In genomic region chr16:25967297-25967696, GRCm38 (mm10) we compare ENCODE assay signal across 9 mouse cellular contexts.
DNase-seq lines count a peak whose midpoint lies in the region; ATAC-seq and TF ChIP-seq lines count a peak whose summit lies in the region.
"Had no signal": no experiment of that assay in that cellular context is flagged by ENCODE, and none has a peak within 500 bp of the region (broad histone marks: within the 10 kb centered on the region; RNA-seq: fewer than 3 reads in every experiment).

No protein-coding gene starts in this region.

- no peak for ATAC-seq in kidney, embryonic 14.5 days (ENCODE audit: low FRiP score, low TSS enrichment)
- no peak for ATAC-seq in embryonic facial prominence, embryonic 11.5 days (replicated peaks; ENCODE audit: insufficient number of reproducible peaks, low FRiP score, low TSS enrichment, low read depth)
- peak; percentile 68 for ATAC-seq in hindbrain, embryonic 16.5 days
- ATAC-seq in midbrain, postnatal 0 days (ENCODE audit: low FRiP score) = 0 out of 2 replicates have a peak, but pooled peaks have one; percentile 49
- ATAC-seq in stomach, postnatal 0 days (ENCODE audit: low FRiP score, low TSS enrichment) = no peak

- no peak for TF ChIP-seq EP300 in stomach, postnatal 0 days (optimal IDR thresholded peaks at IDR 0.05)

- H3K36me3 ChIP-seq in kidney, embryonic 14.5 days (ENCODE audit: control insufficient read depth, insufficient read depth, low read length) = no peaks in the 10 kb centered on the region
- H3K36me3 ChIP-seq in embryonic facial prominence, embryonic 11.5 days (replicated peaks; ENCODE audit: control insufficient read depth, insufficient read depth, low read depth, low read length) = no peaks in the 10 kb centered on the region
- H3K36me3 ChIP-seq in hindbrain, embryonic 16.5 days (ENCODE audit: control insufficient read depth, insufficient read depth, low read length) = no peaks in the 10 kb centered on the region
- no peaks in the 10 kb centered on the region for H3K36me3 ChIP-seq in midbrain, postnatal 0 days (ENCODE audit: insufficient read depth, low read length)
- peaks cover 2% of the 10 kb centered on the region; the same call in 1 of the 2 replicates for H3K36me3 ChIP-seq in stomach, postnatal 0 days (ENCODE audit: control insufficient read depth, insufficient read depth, low read length)

- no peak overlapping the region for H3K9ac ChIP-seq in kidney, embryonic 14.5 days (ENCODE audit: low read depth, low read length)
- no peak overlapping the region for H3K9ac ChIP-seq in embryonic facial prominence, embryonic 11.5 days (replicated peaks; ENCODE audit: low read length)
- no peak overlapping the region for H3K9ac ChIP-seq in hindbrain, embryonic 16.5 days (ENCODE audit: low read depth, low read length)
- H3K9ac ChIP-seq in midbrain, postnatal 0 days (replicated peaks; ENCODE audit: low read length, poor library complexity, severe bottlenecking) = no peak overlapping the region
- no peak overlapping the region for H3K9ac ChIP-seq in stomach, postnatal 0 days (ENCODE audit: low read length)
- H3K9ac ChIP-seq: heart, embryonic 13.5 days had no signal

- H3K4me3 ChIP-seq in kidney, embryonic 14.5 days (ENCODE audit: low read length) = no peak overlapping the region
- H3K4me3 ChIP-seq in embryonic facial prominence, embryonic 11.5 days (ENCODE audit: low read depth, low read length) = no peak overlapping the region
- no peak overlapping the region for H3K4me3 ChIP-seq in hindbrain, embryonic 16.5 days (ENCODE audit: low read length)
- no peak overlapping the region for H3K4me3 ChIP-seq in midbrain, postnatal 0 days (ENCODE audit: low read depth, low read length)
- H3K4me3 ChIP-seq in stomach, postnatal 0 days (ENCODE audit: low read depth, low read length) = no peak overlapping the region
- H3K4me3 ChIP-seq: heart, embryonic 13.5 days had no signal

- no peaks in the 10 kb centered on the region for H3K9me3 ChIP-seq in kidney, embryonic 14.5 days (ENCODE audit: control insufficient read depth, low read length)
- H3K9me3 ChIP-seq in embryonic facial prominence, embryonic 11.5 days (replicated peaks; ENCODE audit: control insufficient read depth, low read length) = no peaks in the 10 kb centered on the region
- no peaks in the 10 kb centered on the region for H3K9me3 ChIP-seq in hindbrain, embryonic 16.5 days (ENCODE audit: control insufficient read depth, low read length)
- H3K9me3 ChIP-seq in midbrain, postnatal 0 days (ENCODE audit: low read length) = no peaks in the 10 kb centered on the region
- H3K9me3 ChIP-seq in stomach, postnatal 0 days (ENCODE audit: control insufficient read depth, low read length) = no peaks in the 10 kb centered on the region
- H3K9me3 ChIP-seq: heart, embryonic 13.5 days had no signal

- H3K27ac ChIP-seq in kidney, embryonic 14.5 days (ENCODE audit: low read depth, low read length) = no peak overlapping the region
- no peak overlapping the region for H3K27ac ChIP-seq in embryonic facial prominence, embryonic 11.5 days (replicated peaks; ENCODE audit: low read depth, low read length)
- H3K27ac ChIP-seq in hindbrain, embryonic 16.5 days (ENCODE audit: low read depth, low read length) = no peak overlapping the region
- H3K27ac ChIP-seq in midbrain, postnatal 0 days (ENCODE audit: low read depth, low read length) = no peak overlapping the region
- H3K27ac ChIP-seq in stomach, postnatal 0 days (replicated peaks) = no peak overlapping the region
- H3K27ac ChIP-seq: heart, embryonic 13.5 days had no signal

- 24% methylated on average over 3 of the region's 3 CpGs for WGBS in kidney, embryonic 14.5 days
- WGBS in embryonic facial prominence, embryonic 11.5 days = 26% methylated on average over 3 of the region's 3 CpGs
- WGBS in hindbrain, embryonic 16.5 days = 23% methylated on average over 3 of the region's 3 CpGs
- WGBS in midbrain, postnatal 0 days = 21% methylated on average over 3 of the region's 3 CpGs
- WGBS in stomach, postnatal 0 days = 11% methylated on average over 3 of the region's 3 CpGs

- intact Hi-C loops in left cerebral cortex, postnatal 25 days (cut with DNase I) = loop anchor here (1.0 to 10.0 kb wide), 4 partner anchors 232 to 1175 kb away; partner anchors contain the start of gene Cldn1

- H3K4me2 ChIP-seq in kidney, embryonic 14.5 days (replicated peaks; ENCODE audit: low read depth, low read length) = no peak overlapping the region
- no peak overlapping the region for H3K4me2 ChIP-seq in embryonic facial prominence, embryonic 11.5 days (ENCODE audit: low read depth, low read length)
- H3K4me2 ChIP-seq in hindbrain, embryonic 16.5 days (ENCODE audit: low read length) = no peak overlapping the region
- no peak overlapping the region for H3K4me2 ChIP-seq in midbrain, postnatal 0 days (ENCODE audit: low read depth, low read length, poor library complexity, severe bottlenecking)
- no peak overlapping the region for H3K4me2 ChIP-seq in stomach, postnatal 0 days (replicated peaks; ENCODE audit: low read depth)
- H3K4me2 ChIP-seq: heart, embryonic 13.5 days had no signal

- peak; percentile 23 to 61 for DNase-seq in kidney, adult 8-10 months
- DNase-seq in adrenal gland, postnatal 14 days = peak; percentile 72
- DNase-seq in embryonic facial prominence, embryonic 11.5 days (ENCODE audit: low spot score) = peak; percentile 85
- peak; percentile 80 to 84 for DNase-seq in left cerebral cortex, postnatal 25 days (ENCODE audit: low spot score in 2 of 2)
- peak; percentile 77 for DNase-seq in midbrain, postnatal 0 days (ENCODE audit: low spot score)
- DNase-seq in stomach, postnatal 0 days (ENCODE audit: low spot score) = peak; percentile 54

- peak; percentile 96 for TF ChIP-seq CTCF in midbrain, postnatal 0 days (IDR thresholded peaks at IDR 0.05)
- TF ChIP-seq CTCF in stomach, postnatal 0 days (IDR thresholded peaks at IDR 0.05; ENCODE audit: low read depth) = peak; percentile 95

- H3K27me3 ChIP-seq in kidney, embryonic 14.5 days (ENCODE audit: control insufficient read depth, insufficient read depth, low read length) = no peaks in the 10 kb centered on the region
- H3K27me3 ChIP-seq in embryonic facial prominence, embryonic 11.5 days (ENCODE audit: control insufficient read depth, insufficient read depth, low read length) = no peaks in the 10 kb centered on the region
- H3K27me3 ChIP-seq in hindbrain, embryonic 16.5 days (replicated peaks; ENCODE audit: control insufficient read depth, insufficient read depth, low read length) = no peaks in the 10 kb centered on the region
- no peaks in the 10 kb centered on the region for H3K27me3 ChIP-seq in midbrain, postnatal 0 days (ENCODE audit: insufficient read depth, low read length)
- H3K27me3 ChIP-seq in stomach, postnatal 0 days (ENCODE audit: control insufficient read depth, insufficient read depth, low read length) = no peaks in the 10 kb centered on the region
- H3K27me3 ChIP-seq: heart, embryonic 13.5 days had no signal

- H3K4me1 ChIP-seq in kidney, embryonic 14.5 days (ENCODE audit: control insufficient read depth, insufficient read depth, low read length) = no peaks in the 10 kb centered on the region
- no peaks in the 10 kb centered on the region for H3K4me1 ChIP-seq in embryonic facial prominence, embryonic 11.5 days (ENCODE audit: control insufficient read depth, insufficient read depth, low read length)
- H3K4me1 ChIP-seq in hindbrain, embryonic 16.5 days (ENCODE audit: control insufficient read depth, insufficient read depth, low read depth, low read length) = no peaks in the 10 kb centered on the region
- H3K4me1 ChIP-seq in midbrain, postnatal 0 days (ENCODE audit: insufficient read depth, low read length) = no peaks in the 10 kb centered on the region
- no peaks in the 10 kb centered on the region for H3K4me1 ChIP-seq in stomach, postnatal 0 days (replicated peaks; ENCODE audit: control insufficient read depth, insufficient read depth)

Comparison
In these comparisons a context has a peak if more than half of its experiments do, and no peak if none do; other contexts are left out.
1. ATAC-seq: peak in hindbrain, embryonic 16.5 days (single experiment) and midbrain, postnatal 0 days (single experiment); none in kidney, embryonic 14.5 days (single experiment), embryonic facial prominence, embryonic 11.5 days (single experiment) and stomach, postnatal 0 days (single experiment).
2. Peak in every context shown above with its lines, with median percentiles within 50 percentile points of each other: DNase-seq.